Mouse (Mus musculus) midbrain, embryonic 14.5 days (tissue): ENCODE data around the gene Nrm. TPM values are rescaled to one million over a fixed set of nuclear protein-coding genes. Genes with fewer than 3 reads are reported as not detected.
"Not testable (repeated sequence)": the region's sequence is repeated elsewhere in the genome, so short reads cannot be mapped to it uniquely, and the experiment has no call there.

ENCODE experiments used
- ATAC-seq: fragments of 200-750 bp; cut with Nextera tagmentation; 2 replicates; pipeline ENCODE4 v1.8.0; 2017; ENCODE audit warnings: moderate number of reproducible peaks, moderate library complexity; ENCODE audit not compliant: low FRiP score, low TSS enrichment
- DNase-seq: peaks from one replicate; pipeline ENCODE4 v3.0.0-alpha.2; 2015
- H3K27ac ChIP-seq: fragments of 300-500 bp; sonication (generic); replicated peaks from 2 replicates; pipeline ENCODE4 v1.5.1; 2014; ENCODE audit warnings: mild to moderate bottlenecking, low read depth, low read length, moderate library complexity
- H3K27me3 ChIP-seq: fragments of 300-500 bp; sonication (generic); 2 replicates; pipeline ENCODE4 v1.6.1; 2014; ENCODE audit warnings: low read length, control low read depth, mixed read lengths; ENCODE audit not compliant: control insufficient read depth, insufficient read depth
- H3K36me3 ChIP-seq: fragments of 300-500 bp; sonication (generic); 2 replicates; pipeline ENCODE4 v1.6.1; 2014; ENCODE audit warnings: low read length, control low read depth; ENCODE audit not compliant: control insufficient read depth, insufficient read depth
- H3K4me1 ChIP-seq: fragments of 300-500 bp; sonication (generic); 2 replicates; pipeline ENCODE4 v1.6.1; 2014; ENCODE audit warnings: mild to moderate bottlenecking, antibody characterized with exemption, low read length, control low read depth; ENCODE audit not compliant: control insufficient read depth, insufficient read depth
- H3K4me2 ChIP-seq: fragments of 300-500 bp; sonication (generic); 2 replicates; pipeline ENCODE4 v1.6.1; 2014; ENCODE audit warnings: mild to moderate bottlenecking, low read length, moderate library complexity
- H3K4me3 ChIP-seq: fragments of 300-500 bp; sonication (generic); replicated peaks from 2 replicates; pipeline ENCODE4 v1.5.1; 2014; ENCODE audit warnings: low read depth, low read length
- H3K9ac ChIP-seq: fragments of 300-500 bp; sonication (generic); replicated peaks from 2 replicates; pipeline ENCODE4 v1.6.1; 2014; ENCODE audit warnings: mild to moderate bottlenecking, low read length, moderate library complexity
- H3K9me3 ChIP-seq: fragments of 300-500 bp; sonication (generic); 2 replicates; pipeline ENCODE4 v1.6.1; 2016; ENCODE audit warnings: low read length, control low read depth, mixed read lengths; ENCODE audit not compliant: control insufficient read depth
- WGBS: fragments of 180-500 bp; shearing (Covaris S2); extraction: QIAGEN DNeasy Blood & Tissue Kit; methylation state at CpG from one replicate; pipeline ENCODE4 v1.1.7; 2014; 5-methylcytosine and 5-hydroxymethylcytosine counted together
- polyA plus RNA-seq: library from polyadenylated mRNA; unstranded; fragments of >200 nt; fragmentation: Nextera tagmentation; extraction: Ambion mirVana; gene quantifications from 2 replicates; pipeline ENCODE4 v1.2.1, GENCODE M21; 2014

Nrm gene
- polyA plus RNA-seq, 1 experiment from 2014 or later = 20.2 TPM

GRCm38 (mm10) chr17:35837487-35837886 is 23.6 kb upstream of the Nrm start:
- no peaks in the 10 kb centered on the region for H3K9me3 ChIP-seq
- 1% methylated on average over 18 of the region's 18 CpGs for WGBS
- peak overlapping the region; percentile 82 for H3K4me2 ChIP-seq
- peak overlapping the region; percentile 64 for H3K4me3 ChIP-seq
- no peaks in the 10 kb centered on the region for H3K27me3 ChIP-seq
- H3K36me3 ChIP-seq = peaks cover 43% of the 10 kb centered on the region
- no peak; the same call in 1 of the 2 replicates for ATAC-seq
- H3K9ac ChIP-seq = peak overlapping the region; percentile 97
- peak overlapping the region; percentile 95 for H3K27ac ChIP-seq
- peak; percentile 78 for DNase-seq
- peaks cover 35% of the 10 kb centered on the region for H3K4me1 ChIP-seq

- under 1% methylated on average over 29 of the region's 29 CpGs for WGBS
- peak; percentile 99 for DNase-seq
- no peaks in the 10 kb centered on the region for H3K9me3 ChIP-seq
- peaks cover 37% of the 10 kb centered on the region for H3K36me3 ChIP-seq
- H3K4me1 ChIP-seq = peaks cover 37% of the 10 kb centered on the region
- H3K27me3 ChIP-seq = no peaks in the 10 kb centered on the region
- H3K27ac ChIP-seq = peak within 1 kb of the TSS; percentile 95
- peak; percentile 82 for ATAC-seq
- H3K4me2 ChIP-seq = peak within 1 kb of the TSS; percentile 82
- H3K4me3 ChIP-seq = peak within 1 kb of the TSS; percentile 64
- H3K9ac ChIP-seq = peak within 1 kb of the TSS; percentile 97
These were observed 23.0 kb upstream of the Nrm start, which contains the start of gene Tubb5 for GRCm38 (mm10) chr17:35838122-35838544. Tubb5 (minus strand) TSS chr17:35838306.

- Histone ChIP-seq H3K27ac (peak overlapping the region; percentile 86), H3K4me1 (peaks cover 37% of the 10 kb centered on the region), H3K36me3 (peaks cover 33% of the 10 kb centered on the region), H3K4me3 (peak overlapping the region; percentile 64), H3K9ac (peak overlapping the region; percentile 65), H3K4me2 (peak overlapping the region; percentile 74), H3K9me3 (no peaks in the 10 kb centered on the region), H3K27me3 (no peaks in the 10 kb centered on the region)
- WGBS = 3% methylated on average over 5 of the region's 5 CpGs
- DNase-seq = no peak
- no peak for ATAC-seq
These were observed 22.5 kb upstream of the Nrm start for GRCm38 (mm10) chr17:35838570-35838969.

- H3K4me3 ChIP-seq = peak overlapping the region; percentile 64
- peak overlapping the region; percentile 74 for H3K4me2 ChIP-seq
- peaks cover 28% of the 10 kb centered on the region for H3K36me3 ChIP-seq
- H3K9ac ChIP-seq = peak overlapping the region; percentile 65; the same call in 1 of the 2 replicates
- DNase-seq, H3K27me3 ChIP-seq, ATAC-seq, H3K9me3 ChIP-seq: not testable (repeated sequence)
- peaks cover 32% of the 10 kb centered on the region for H3K4me1 ChIP-seq
- WGBS = 52% methylated on average over 3 of the region's 3 CpGs
- peak overlapping the region; percentile 86 for H3K27ac ChIP-seq
These were observed 22.1 kb upstream of the Nrm start for GRCm38 (mm10) chr17:35839002-35839401.

GRCm38 (mm10) chr17:35840561-35840960 is 20.6 kb upstream of the Nrm start:
- no peak overlapping the region; the same call in 1 of the 2 replicates for H3K9ac ChIP-seq

GRCm38 (mm10) chr17:35841076-35841950 is 19.8 kb upstream of the Nrm start, which contains the start of gene Mdc1:
Mdc1 (plus strand) TSS chr17:35841515.
- Histone ChIP-seq H3K27ac (peak within 1 kb of the TSS; percentile 76), H3K4me3 (peak within 1 kb of the TSS; percentile 56), H3K4me1 (peaks cover 16% of the 10 kb centered on the region), H3K4me2 (peak within 1 kb of the TSS; percentile 69), H3K9me3 (no peaks in the 10 kb centered on the region), H3K36me3 (peaks cover 22% of the 10 kb centered on the region), H3K9ac (peak within 1 kb of the TSS; percentile 57), H3K27me3 (no peaks in the 10 kb centered on the region)
- under 1% methylated on average over 59 of the region's 59 CpGs for WGBS
- ATAC-seq (peak; percentile 90), DNase-seq (peak; percentile 100)

More at GRCm38 (mm10) chr17:35840561-35840960, 20.6 kb upstream of the Nrm start:
- Histone ChIP-seq H3K4me3 (peak overlapping the region; percentile 56), H3K4me1 (peaks cover 21% of the 10 kb centered on the region), H3K9me3 (no peaks in the 10 kb centered on the region), H3K27ac (peak overlapping the region; percentile 76; the same call in 1 of the 2 replicates), H3K27me3 (no peaks in the 10 kb centered on the region), H3K36me3 (peaks cover 22% of the 10 kb centered on the region), H3K4me2 (peak overlapping the region; percentile 69)
- DNase-seq = no peak
- 58% methylated on average over 14 of the region's 14 CpGs for WGBS
- no peak for ATAC-seq

- Histone ChIP-seq H3K4me1 (peaks cover 16% of the 10 kb centered on the region), H3K9ac (peak overlapping the region; percentile 57), H3K4me2 (peak overlapping the region; percentile 69), H3K27ac (peak overlapping the region; percentile 60; the same call in 1 of the 2 replicates), H3K36me3 (peaks cover 19% of the 10 kb centered on the region), H3K4me3 (peak overlapping the region; percentile 56), H3K27me3 (no peaks in the 10 kb centered on the region), H3K9me3 (no peaks in the 10 kb centered on the region)
- DNase-seq (no peak), ATAC-seq (no peak)
- 16% methylated on average over 11 of the region's 11 CpGs for WGBS
These were observed 19.1 kb upstream of the Nrm start for GRCm38 (mm10) chr17:35842006-35842405.

- Histone ChIP-seq H3K9ac (no peak overlapping the region), H3K4me3 (no peak overlapping the region), H3K4me1 (peaks cover 16% of the 10 kb centered on the region), H3K27me3 (no peaks in the 10 kb centered on the region), H3K4me2 (no peak overlapping the region), H3K36me3 (peaks cover 34% of the 10 kb centered on the region), H3K9me3 (no peaks in the 10 kb centered on the region), H3K27ac (no peak overlapping the region)
- no peak for DNase-seq
- 96% methylated on average over 3 of the region's 3 CpGs for WGBS
- no peak for ATAC-seq
These were observed 17.6 kb upstream of the Nrm start for GRCm38 (mm10) chr17:35843514-35843913.
